Mouse (Mus musculus) cerebellum, postnatal 10 days (tissue): Measurements from ENCODE around the gene Tex19.1.

Experiments
- DNase-seq, 2 experiments: peaks; one replicate each; pipeline ENCODE4 v3.0.0; 2021; ENCODE audit warnings: mixed read lengths in 2 of 2

The Tex19.1 gene

DNA sequence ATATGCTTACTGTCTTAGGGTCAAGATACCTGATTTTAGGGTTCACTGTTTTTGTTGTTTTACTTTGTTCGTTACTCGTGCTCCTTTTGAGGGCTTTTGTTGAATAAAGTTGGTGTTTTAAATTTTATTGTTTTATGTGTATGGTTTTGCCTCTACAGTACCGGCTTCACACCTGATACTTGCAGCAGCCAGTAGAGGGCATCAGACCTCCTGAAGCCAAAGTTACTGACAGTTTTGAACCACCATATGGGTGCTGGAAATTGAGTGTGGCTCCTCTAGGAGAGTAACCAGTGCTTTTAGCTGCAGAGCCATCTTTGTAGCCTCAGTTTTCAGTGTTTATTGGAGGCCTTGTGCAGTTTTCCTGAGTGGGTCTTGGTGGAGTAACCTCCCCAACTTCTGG, 2.2 kb downstream of the Tex19.1 start:
- DNase-seq, result no peak

DNA sequence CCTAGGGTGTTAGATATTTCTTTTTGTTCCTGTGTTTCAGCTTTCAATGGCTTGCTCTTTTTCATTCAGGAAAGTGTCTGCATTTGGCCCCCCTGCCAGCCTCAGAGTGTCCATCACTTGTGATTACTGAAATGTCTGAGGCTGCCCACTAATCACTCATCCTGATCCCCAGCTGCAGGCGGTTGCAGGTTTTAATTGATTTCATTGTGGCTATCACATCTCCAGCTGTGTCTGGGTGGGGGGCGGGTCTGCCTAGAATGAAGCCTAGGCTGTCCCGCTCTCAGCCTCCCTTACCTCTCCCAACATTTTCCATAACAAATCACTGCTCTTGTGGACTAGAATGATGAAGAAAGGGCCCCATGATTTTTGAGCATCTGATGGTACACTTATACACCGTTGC, 8.3 kb downstream of the Tex19.1 start:
- DNase-seq, result no peak

DNA sequence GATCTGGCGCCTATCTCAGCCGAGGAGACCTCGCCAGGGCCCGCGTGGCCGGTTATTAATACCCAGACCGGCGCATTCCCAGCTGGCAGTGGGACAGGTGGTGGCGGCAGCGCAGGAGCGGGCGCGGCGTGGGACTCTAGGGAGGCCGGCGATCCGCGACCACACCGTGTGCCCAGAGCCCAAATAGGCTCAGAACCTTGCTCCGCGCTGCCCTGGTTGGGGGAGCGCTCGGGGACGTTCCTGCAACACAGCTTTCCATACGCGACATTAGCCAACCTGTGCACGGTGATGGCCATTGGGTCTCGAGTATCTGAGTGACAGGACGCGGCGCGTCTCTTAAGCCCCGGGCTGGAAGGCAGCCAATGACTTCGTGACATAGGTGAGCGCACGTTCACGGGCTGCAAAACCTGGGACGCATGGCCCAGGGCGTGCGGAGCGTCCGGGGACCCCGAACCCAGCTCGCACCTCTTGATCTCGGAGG, 10.5 kb downstream of the Tex19.1 start:
- DNase-seq, result peak; percentile 83 to 85

DNA sequence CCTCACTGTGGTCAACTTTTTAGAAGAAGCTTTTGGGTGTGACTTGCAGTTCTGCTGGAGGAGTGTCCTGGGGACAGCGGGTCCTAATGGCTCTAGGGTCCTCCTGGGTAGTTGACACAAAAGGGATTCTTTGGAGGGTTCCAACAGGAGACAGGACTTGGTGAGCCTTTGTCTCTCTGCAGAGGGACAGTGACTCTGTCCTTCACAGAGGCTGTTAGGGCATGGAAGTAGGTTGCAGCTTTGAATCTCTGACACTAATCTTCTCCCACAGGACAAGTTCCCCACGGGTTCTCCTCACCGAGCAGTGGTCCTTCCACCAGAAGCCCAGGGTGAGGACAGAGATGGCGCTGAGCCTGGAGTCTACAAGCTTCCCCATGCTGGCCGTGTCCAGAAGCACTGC, 14.0 kb downstream of the Tex19.1 start, which contains the start of gene Uts2r:
TSS of gene Uts2r (plus strand) at position 301 of the 400 bp plus-strand sequence.
- no peak for DNase-seq

DNA sequence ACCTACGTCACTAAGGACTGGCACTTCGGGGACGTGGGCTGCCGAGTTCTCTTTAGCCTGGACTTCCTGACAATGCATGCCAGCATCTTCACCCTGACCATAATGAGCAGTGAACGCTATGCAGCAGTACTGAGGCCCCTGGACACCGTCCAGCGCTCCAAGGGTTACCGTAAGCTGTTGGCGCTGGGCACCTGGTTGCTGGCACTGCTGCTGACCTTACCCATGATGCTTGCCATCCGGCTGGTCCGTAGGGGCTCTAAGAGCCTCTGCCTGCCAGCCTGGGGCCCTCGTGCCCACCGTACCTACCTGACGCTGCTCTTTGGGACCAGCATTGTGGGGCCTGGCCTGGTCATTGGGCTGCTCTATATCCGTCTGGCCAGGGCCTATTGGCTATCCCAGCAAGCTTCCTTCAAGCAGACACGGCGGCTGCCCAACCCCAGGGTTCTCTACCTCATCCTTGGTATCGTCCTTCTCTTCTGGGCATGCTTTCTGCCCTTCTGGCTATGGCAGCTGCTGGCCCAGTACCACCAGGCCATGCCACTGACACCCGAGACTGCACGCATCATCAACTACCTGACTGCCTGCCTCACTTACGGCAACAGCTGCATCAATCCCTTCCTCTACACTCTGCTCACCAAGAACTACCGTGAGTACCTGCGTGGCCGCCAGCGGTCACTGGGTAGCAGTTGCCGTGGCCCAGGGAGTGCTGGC, 14.8 kb downstream of the Tex19.1 start:
- DNase-seq, result peak; percentile 71 to 79

DNA sequence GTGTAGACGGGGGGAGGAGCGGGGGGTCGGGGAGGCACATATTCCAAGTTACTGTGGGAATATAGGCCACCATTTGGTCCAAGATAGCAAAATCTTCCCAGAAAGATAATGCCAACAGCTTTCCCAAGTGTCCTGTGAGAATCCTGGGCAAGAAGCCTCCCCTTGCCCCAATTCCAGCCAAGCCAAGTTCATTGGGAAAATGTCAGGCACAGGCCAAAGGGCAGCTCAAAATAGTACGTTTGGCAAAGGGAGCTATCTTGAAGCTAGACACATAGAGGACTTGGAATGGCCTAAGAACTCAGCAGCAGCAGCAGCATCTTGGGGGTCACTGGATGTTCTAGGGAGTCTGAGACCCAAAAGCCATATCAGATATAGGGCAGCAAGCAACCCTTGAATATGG, 17.8 kb downstream of the Tex19.1 start:
- DNase-seq, result no peak

DNA sequence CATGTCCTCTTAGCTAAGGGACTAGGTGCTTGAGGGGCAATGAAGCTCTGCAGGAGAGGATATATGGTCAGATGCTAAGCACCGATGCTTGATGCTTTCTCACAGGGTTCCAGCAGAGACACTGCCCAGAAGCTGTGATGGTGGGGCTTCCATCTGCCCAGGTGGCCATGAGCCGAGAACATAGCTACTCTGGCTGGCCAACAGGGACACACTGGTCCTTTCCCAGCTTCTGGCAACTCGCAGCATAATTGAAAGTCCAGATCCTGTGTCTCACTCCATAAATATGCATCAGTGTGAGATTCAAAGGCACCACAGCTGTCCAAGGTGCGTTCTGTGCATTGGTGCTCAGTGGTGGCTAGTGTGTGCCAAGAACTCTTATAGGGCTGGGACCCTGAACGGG, 27.3 kb downstream of the Tex19.1 start:
- no peak for DNase-seq

DNA sequence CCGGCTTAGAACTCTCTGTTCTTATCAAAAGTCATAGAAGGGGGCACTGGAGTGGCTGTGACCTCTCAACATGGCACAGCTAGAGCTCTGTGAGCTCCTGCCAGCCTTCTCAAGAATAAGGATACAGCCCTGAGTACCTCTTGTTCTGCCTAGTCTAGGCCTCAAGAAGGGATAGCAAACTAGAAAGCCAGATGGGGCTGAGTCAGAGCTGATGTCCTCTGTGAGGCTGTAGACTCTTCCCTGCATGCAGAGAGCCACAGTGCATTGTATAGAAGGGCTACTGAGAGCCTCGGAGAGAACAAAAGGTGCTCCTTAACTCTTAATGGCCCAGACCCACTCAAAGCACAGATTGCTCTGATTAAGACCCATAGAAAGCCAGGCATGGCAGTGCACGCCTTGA, 28.3 kb downstream of the Tex19.1 start:
- no peak for DNase-seq

DNA sequence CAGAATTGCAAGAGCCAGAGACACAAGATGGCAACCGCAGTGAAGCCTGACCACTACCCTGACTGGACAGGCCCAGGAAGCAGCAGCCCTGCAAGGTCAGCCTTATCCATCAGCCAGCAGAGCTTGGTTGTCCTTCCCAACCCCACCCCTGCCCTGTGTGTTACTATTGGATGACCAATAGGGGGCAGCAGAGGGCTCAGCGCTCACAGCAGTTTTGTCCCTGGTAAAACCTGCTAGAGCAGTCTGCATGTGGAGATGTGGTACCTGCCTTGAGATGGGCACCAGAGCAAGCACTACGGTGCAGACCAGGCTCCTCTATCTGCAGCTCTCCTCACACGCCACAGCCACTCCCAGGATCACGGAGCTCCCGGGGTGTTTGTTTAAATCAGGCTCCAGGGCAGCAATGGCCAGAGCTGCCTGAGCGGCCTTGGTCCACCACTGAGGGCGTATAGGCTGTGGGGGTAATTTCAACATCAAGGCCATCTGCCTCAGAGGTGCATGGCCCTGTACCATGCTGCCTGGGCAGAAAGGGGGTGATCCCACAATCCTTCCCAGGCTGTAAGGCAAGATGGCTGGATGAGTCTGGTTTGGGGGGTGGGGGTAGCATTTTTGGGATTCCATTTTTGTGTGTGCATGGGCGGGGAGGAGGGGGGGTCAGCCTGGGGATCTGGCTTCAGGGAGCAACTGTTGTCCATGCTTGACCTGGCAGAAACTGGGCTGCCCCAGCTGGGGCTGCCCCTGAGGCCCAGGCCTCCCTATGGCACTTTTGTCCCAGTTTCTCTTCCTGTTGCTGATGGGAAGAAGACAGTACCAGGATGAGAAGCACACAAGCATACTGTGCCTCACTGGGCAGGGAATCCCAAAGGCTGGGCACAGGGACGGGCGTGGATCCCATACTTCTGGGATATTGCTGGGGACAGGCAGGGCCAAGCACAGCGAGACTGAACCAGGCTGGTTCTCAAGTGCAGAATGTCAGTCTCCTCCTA, 30.6 kb downstream of the Tex19.1 start:
- peak; percentile 82 to 84 for DNase-seq

DNA sequence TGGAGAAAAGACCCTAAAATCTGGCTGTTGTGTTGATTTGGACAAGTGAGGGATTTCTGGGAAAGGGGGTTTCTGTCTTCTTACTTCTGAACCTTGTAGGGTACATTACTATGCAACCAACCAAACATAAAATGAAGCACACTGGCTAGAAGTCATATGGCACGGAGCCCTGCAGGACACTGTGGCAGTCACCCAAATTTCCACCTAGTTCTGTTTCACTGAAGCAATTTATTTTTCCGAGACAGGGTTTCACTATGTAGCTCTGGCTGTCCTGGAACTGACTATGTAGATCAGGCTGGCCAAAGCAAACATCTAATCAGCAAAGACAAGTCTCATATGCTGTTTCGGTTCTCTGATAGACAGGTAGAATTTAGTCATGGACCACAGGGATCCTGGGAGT, 43.7 kb downstream of the Tex19.1 start:
- peak; percentile 67 to 69 for DNase-seq

DNA sequence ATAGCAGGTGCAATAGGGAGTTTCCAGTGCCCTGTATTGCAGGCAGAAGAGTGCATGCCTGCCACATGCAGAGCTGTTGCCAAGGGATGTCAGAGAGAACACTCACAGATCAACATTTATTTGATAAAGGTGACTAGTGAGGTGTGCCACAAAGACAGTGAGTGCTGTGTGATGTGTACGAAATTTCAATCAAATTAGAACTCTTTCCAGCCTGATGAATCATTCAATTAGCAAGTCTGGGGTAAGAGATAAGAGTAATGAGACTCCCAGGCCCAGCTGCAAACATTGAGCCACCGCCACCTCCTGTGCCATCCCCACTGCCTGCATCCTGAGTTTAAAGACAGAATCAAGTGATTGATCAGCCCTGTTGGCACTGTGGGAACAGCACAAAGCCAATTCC, 46.8 kb downstream of the Tex19.1 start:
- DNase-seq, result no peak

DNA sequence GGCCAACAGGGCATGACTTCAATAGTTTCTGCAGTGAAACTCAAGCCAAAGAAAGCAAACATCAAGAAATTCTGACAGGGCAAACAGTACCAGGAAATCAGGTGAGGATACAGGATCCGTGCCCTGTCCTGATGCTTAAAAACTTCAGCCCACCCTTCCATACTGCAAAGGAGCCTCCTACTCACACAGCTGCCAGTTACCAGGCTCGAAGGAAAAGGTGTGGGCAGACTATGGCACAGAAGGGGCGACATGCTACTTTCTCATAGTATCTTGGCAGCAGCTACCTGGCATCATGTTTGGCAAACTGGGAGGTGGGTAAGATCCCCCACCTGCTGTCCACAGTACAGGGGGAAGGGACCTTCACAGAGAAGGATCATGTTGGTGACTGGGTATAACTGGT, 47.5 kb downstream of the Tex19.1 start:
- no peak for DNase-seq
